Mouse (Mus musculus) midbrain, postnatal 0 days (tissue): ENCODE data around the gene Tmem150c. TPM values are rescaled to one million over a fixed set of nuclear protein-coding genes. Genes with fewer than 3 reads are reported as not detected.

Experiments used
- ATAC-seq: fragments of 200-750 bp; cut with Nextera tagmentation; 2 replicates; pipeline ENCODE4 v1.8.0; 2017; ENCODE audit warnings: moderate number of reproducible peaks, mild to moderate bottlenecking, moderate TSS enrichment, moderate library complexity; ENCODE audit not compliant: low FRiP score
- DNase-seq: peaks from one replicate; pipeline ENCODE4 v3.0.0-alpha.2; 2015; ENCODE audit warnings: low spot score
- H3K27ac ChIP-seq: fragments of 300-500 bp; sonication (generic); 2 replicates; pipeline ENCODE4 v1.5.1; 2014; ENCODE audit warnings: low read depth, mild to moderate bottlenecking, low read length, mixed read lengths
- H3K27me3 ChIP-seq: fragments of 300-500 bp; sonication (generic); 2 replicates; pipeline ENCODE4 v1.6.1; 2014; ENCODE audit warnings: low read length, control low read depth, mixed read lengths; ENCODE audit not compliant: insufficient read depth
- H3K36me3 ChIP-seq: fragments of 300-500 bp; sonication (generic); 2 replicates; pipeline ENCODE4 v1.6.1; 2014; ENCODE audit warnings: low read length, control low read depth, mixed read lengths; ENCODE audit not compliant: insufficient read depth
- H3K4me1 ChIP-seq: fragments of 300-500 bp; sonication (generic); 2 replicates; pipeline ENCODE4 v1.6.1; 2014; ENCODE audit warnings: mild to moderate bottlenecking, control low read depth, antibody characterized with exemption, low read length, mixed read lengths; ENCODE audit not compliant: insufficient read depth
- H3K4me2 ChIP-seq: fragments of 300-500 bp; sonication (generic); 2 replicates; pipeline ENCODE4 v1.6.1; 2014; ENCODE audit warnings: low read depth, mild to moderate bottlenecking, low read length, mixed read lengths; ENCODE audit not compliant: poor library complexity, severe bottlenecking
- H3K4me3 ChIP-seq: fragments of 300-500 bp; sonication (generic); 2 replicates; pipeline ENCODE4 v1.5.1; 2014; ENCODE audit warnings: low read depth, mild to moderate bottlenecking, low read length, moderate library complexity
- H3K9ac ChIP-seq: fragments of 300-500 bp; sonication (generic); replicated peaks from 2 replicates; pipeline ENCODE4 v1.6.1; 2014; ENCODE audit warnings: mild to moderate bottlenecking, low read length, moderate library complexity, mixed read lengths; ENCODE audit not compliant: poor library complexity, severe bottlenecking
- H3K9me3 ChIP-seq: fragments of 300-500 bp; sonication (generic); 2 replicates; pipeline ENCODE4 v1.6.1; 2016; ENCODE audit warnings: low read length, control low read depth
- CTCF ChIP-seq: IDR thresholded peaks from 2 replicates; pipeline ENCODE4 v1.5.1; 2016; ENCODE audit warnings: antibody characterized with exemption, mild to moderate bottlenecking
- WGBS: fragments of 180-500 bp; shearing (Covaris S2); extraction: QIAGEN DNeasy Blood & Tissue Kit; methylation state at CpG from one replicate; pipeline ENCODE4 v1.1.7; 2014; 5-methylcytosine and 5-hydroxymethylcytosine counted together
- polyA plus RNA-seq: library from polyadenylated mRNA; unstranded; fragments of >200 nt; fragmentation: Nextera tagmentation; extraction: Ambion mirVana; gene quantifications from 2 replicates; pipeline ENCODE4 v1.2.1, GENCODE M21; 2015
- total RNA-seq: library from RNA; depleted of rRNA; stranded (reverse); fragments of >200 nt; gene quantifications from 2 replicates; pipeline ENCODE4 v1.2.3, GENCODE M21; 2014; rRNA removed

The Tmem150c gene
- total and polyA plus RNA-seq, 2 experiments from 2014 or later: 49.1 to 63.7 TPM

- Histone ChIP-seq H3K36me3 (peaks cover 9% of the 10 kb centered on the region), H3K27me3 (no peaks in the 10 kb centered on the region), H3K9ac (no peak overlapping the region), H3K4me3 (no peak overlapping the region), H3K9me3 (no peaks in the 10 kb centered on the region), H3K4me2 (no peak overlapping the region), H3K27ac (no peak overlapping the region), H3K4me1 (0 out of 2 replicates have a peak, but pooled peaks cover 4% of the 10 kb centered on the region)
- ATAC-seq (no peak), DNase-seq (no peak)
- TF ChIP-seq CTCF: peak; percentile 30; the same call in 1 of the 2 replicates
- WGBS: 87% methylated on average over 2 of the region's 2 CpGs
Observed at GRCm38 (mm10) chr5:100032107-100032506, 127.5 kb downstream of the Tmem150c start.

- 0 out of 2 replicates have a peak, but pooled peaks have one; percentile 45 for ATAC-seq
- peak; percentile 62 for DNase-seq
- WGBS: 27% methylated on average over 6 of the region's 6 CpGs
Observed at GRCm38 (mm10) chr5:100030069-100030468, 129.5 kb downstream of the Tmem150c start.

More at GRCm38 (mm10) chr5:100030069-100030468, 129.5 kb downstream of the Tmem150c start:
- Histone ChIP-seq H3K36me3 (peaks cover 9% of the 10 kb centered on the region), H3K4me2 (no peak overlapping the region), H3K4me3 (no peak overlapping the region), H3K9me3 (no peaks in the 10 kb centered on the region), H3K4me1 (no peaks in the 10 kb centered on the region), H3K27me3 (no peaks in the 10 kb centered on the region), H3K27ac (no peak overlapping the region), H3K9ac (no peak overlapping the region)
- no peak for TF ChIP-seq CTCF

Other genes with a start within 250 kb of the Tmem150c start
- 35.9 and 46.8 TPM in 2 replicates for gene Hnrnpd, start 180.9 kb downstream of the Tmem150c start, total RNA-seq
- gene Hnrnpd, start 180.9 kb downstream of the Tmem150c start, polyA plus RNA-seq: 75.3 and 85.1 TPM in 2 replicates
- 7.0 and 10.0 TPM in 2 replicates for gene 4930524J08Rik, start 180.7 kb downstream of the Tmem150c start, total RNA-seq
- gene 4930524J08Rik, start 180.7 kb downstream of the Tmem150c start, polyA plus RNA-seq: 2.8 and 3.2 TPM in 2 replicates
- gene Hnrnpdl, start 120.1 kb downstream of the Tmem150c start, total RNA-seq: 145 and 171 TPM in 2 replicates
- 203 and 214 TPM in 2 replicates for gene Hnrnpdl, start 120.1 kb downstream of the Tmem150c start, polyA plus RNA-seq
- gene Enoph1, start 119.8 kb downstream of the Tmem150c start, total RNA-seq: 50.0 and 54.7 TPM in 2 replicates
- gene Enoph1, start 119.8 kb downstream of the Tmem150c start, polyA plus RNA-seq: 55.0 and 56.3 TPM in 2 replicates